Mouse (Mus musculus): ENCODE results near the gene Ptk6. TPM values are rescaled to one million over a fixed set of nuclear protein-coding genes. Genes with fewer than 3 reads are reported as not detected.
A peak's percentile ranks its signal among the peaks of the same experiment; 100 is the strongest.

Ptk6 gene
- polyA plus RNA-seq, 1 experiment: 0.16 TPM

DNA sequence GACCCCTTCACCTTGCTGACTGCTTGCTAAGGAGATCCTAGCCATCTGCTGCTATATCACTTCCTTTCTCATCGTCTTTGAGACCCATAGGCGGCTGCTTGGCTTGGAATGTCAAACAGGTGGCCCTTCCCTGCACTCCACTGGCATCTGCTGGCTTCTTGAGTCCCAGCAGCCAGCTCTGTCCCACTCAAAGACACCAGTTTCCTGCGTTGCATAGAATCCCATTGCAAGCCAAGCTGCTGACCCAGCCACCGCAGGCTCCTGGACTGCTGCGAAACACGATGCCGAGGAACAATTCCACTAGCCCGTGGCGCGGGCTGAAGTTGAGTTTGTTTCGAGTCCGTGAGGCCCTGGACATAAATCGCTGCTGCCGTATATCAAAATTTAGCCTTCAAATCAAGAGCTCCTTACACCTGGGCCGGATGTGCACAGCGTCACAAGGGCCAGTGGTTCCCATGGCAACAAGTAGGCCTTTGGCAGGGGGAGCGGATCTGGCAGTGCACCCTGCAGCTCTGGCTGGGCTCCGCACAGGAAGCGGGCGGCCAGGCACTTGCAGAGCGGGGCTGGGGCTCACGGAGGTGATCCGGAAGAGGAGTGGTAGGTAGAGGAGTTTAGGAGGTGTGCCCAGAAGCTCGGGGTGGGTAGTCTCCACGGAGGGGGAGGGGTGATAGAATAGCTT lies 17.1 kb upstream of the Ptk6 start, which contains the start of gene Fndc11:
Fndc11 (plus strand) TSS at position 476 of the 679 bp plus-strand sequence.
- H3K36me3 ChIP-seq (ENCODE audit: control insufficient read depth, insufficient read depth, low read length): no peaks in the 10 kb centered on the region
- H3K4me3 ChIP-seq (ENCODE audit: insufficient read depth, low read depth, low read length): peak within 1 kb of the TSS; percentile 35
- DNase-seq: peak; percentile 91
- H3K4me1 ChIP-seq (ENCODE audit: control insufficient read depth, insufficient read depth, low read length): peaks cover 4% of the 10 kb centered on the region; the same call in 1 of the 2 replicates
- TF ChIP-seq POLR2A (IDR thresholded peaks at IDR 0.05; ENCODE audit: low read depth, low read length) (no peak), CTCF (conservative IDR thresholded peaks at IDR 0.05; ENCODE audit: insufficient read depth, insufficient read length, low read depth, low read length) (no peak; the same call in 1 of the 2 replicates)
- H3K27ac ChIP-seq (ENCODE audit: insufficient read depth, low read depth, low read length): peak within 1 kb of the TSS; percentile 34
- H3K27me3 ChIP-seq (replicated peaks; ENCODE audit: control insufficient read depth, insufficient read depth, low read length): no peaks in the 10 kb centered on the region
- 3% methylated on average over 25 of the region's 25 CpGs for WGBS

DNA sequence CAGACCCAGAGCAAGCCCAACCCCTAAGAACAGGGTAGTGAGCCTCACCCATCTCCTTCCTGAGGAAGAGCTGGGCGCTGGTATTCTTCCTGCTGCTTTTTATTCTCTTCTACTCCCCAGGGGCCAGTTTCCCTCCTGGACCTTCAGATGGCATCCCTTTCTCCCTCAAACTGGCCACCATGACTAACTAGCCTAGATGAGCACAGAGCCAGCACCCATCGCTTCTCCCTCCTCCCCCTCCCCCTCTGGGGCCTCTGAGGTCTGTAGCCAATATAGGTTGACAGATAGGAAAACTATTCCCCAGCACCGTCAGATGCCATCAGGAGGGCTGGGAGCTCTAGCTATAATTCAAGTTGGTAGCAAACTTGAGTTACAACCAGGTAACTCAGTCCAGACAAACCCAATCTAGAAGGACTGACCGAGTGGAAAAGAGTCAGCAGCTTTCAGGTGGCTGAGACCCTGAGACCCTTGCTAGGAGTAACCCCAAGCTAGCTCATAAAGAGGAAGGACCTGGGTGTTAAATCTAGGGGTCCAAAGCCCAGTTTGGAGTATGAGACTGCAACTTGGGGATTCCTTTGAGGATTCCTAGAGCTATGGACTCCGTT lies 16.4 kb upstream of the Ptk6 start:
- Histone ChIP-seq H3K27ac (ENCODE audit: insufficient read depth, low read depth, low read length) (peak overlapping the region; percentile 34), H3K27me3 (replicated peaks; ENCODE audit: control insufficient read depth, insufficient read depth, low read length) (no peaks in the 10 kb centered on the region), H3K4me3 (ENCODE audit: insufficient read depth, low read depth, low read length) (no peak overlapping the region), H3K4me1 (ENCODE audit: control insufficient read depth, insufficient read depth, low read length) (peaks cover 4% of the 10 kb centered on the region; the same call in 1 of the 2 replicates), H3K36me3 (ENCODE audit: control insufficient read depth, insufficient read depth, low read length) (no peaks in the 10 kb centered on the region)
- TF ChIP-seq POLR2A (IDR thresholded peaks at IDR 0.05; ENCODE audit: low read depth, low read length) (no peak), CTCF (conservative IDR thresholded peaks at IDR 0.05; ENCODE audit: insufficient read depth, insufficient read length, low read depth, low read length) (no peak)
- peak; percentile 44 for DNase-seq
- 57% methylated on average over 5 of the region's 5 CpGs for WGBS

DNA sequence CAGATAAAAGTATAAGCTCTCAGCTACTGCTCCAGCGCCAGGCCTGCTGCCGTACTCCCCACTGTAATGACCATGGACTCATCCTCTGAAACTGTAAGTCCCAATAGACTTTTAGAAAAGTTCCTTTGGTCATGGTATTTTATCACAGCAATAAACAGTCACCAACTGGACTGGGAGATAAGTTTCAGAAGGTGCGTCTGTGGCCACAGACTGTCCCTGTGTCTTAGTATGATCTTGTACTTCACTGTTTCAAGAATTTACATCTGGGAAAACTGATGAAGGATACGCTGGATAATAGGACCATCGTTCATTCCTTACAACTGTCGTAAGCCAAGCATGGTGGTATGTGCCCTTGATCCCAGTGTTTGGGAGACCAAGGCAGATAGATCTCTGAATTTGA lies 13.4 kb upstream of the Ptk6 start:
- no peaks in the 10 kb centered on the region for H3K36me3 ChIP-seq (ENCODE audit: control insufficient read depth, insufficient read depth, low read length)
- DNase-seq: no peak
- TF ChIP-seq CTCF (conservative IDR thresholded peaks at IDR 0.05; ENCODE audit: insufficient read depth, insufficient read length, low read depth, low read length) (no peak), POLR2A (IDR thresholded peaks at IDR 0.05; ENCODE audit: low read depth, low read length) (no peak)
- WGBS: 96% methylated on average over 6 of the region's 6 CpGs
- no peak overlapping the region for H3K4me3 ChIP-seq (ENCODE audit: insufficient read depth, low read depth, low read length)
- H3K4me1 ChIP-seq (ENCODE audit: control insufficient read depth, insufficient read depth, low read length): peaks cover 4% of the 10 kb centered on the region; the same call in 1 of the 2 replicates
- no peaks in the 10 kb centered on the region for H3K27me3 ChIP-seq (replicated peaks; ENCODE audit: control insufficient read depth, insufficient read depth, low read length)
- no peak overlapping the region for H3K27ac ChIP-seq (ENCODE audit: insufficient read depth, low read depth, low read length)

GRCm38 (mm10) chr2:181213021-181213445 lies 10.4 kb upstream of the Ptk6 start, which contains the start of gene Srms:
Gene Srms (minus strand): TSS chr2:181213185.
- DNase-seq: peak; percentile 64
- Histone ChIP-seq H3K36me3 (ENCODE audit: control insufficient read depth, insufficient read depth, low read length) (no peaks in the 10 kb centered on the region), H3K27ac (ENCODE audit: insufficient read depth, low read depth, low read length) (no peak within 1 kb of the TSS), H3K4me1 (ENCODE audit: control insufficient read depth, insufficient read depth, low read length) (no peaks in the 10 kb centered on the region), H3K4me3 (ENCODE audit: insufficient read depth, low read depth, low read length) (peak within 1 kb of the TSS; percentile 47), H3K27me3 (replicated peaks; ENCODE audit: control insufficient read depth, insufficient read depth, low read length) (no peaks in the 10 kb centered on the region)
- TF ChIP-seq CTCF (conservative IDR thresholded peaks at IDR 0.05; ENCODE audit: insufficient read depth, insufficient read length, low read depth, low read length): no peak
- no peak for TF ChIP-seq POLR2A (IDR thresholded peaks at IDR 0.05; ENCODE audit: low read depth, low read length)
- WGBS: 3% methylated on average over 17 of the region's 17 CpGs

DNA sequence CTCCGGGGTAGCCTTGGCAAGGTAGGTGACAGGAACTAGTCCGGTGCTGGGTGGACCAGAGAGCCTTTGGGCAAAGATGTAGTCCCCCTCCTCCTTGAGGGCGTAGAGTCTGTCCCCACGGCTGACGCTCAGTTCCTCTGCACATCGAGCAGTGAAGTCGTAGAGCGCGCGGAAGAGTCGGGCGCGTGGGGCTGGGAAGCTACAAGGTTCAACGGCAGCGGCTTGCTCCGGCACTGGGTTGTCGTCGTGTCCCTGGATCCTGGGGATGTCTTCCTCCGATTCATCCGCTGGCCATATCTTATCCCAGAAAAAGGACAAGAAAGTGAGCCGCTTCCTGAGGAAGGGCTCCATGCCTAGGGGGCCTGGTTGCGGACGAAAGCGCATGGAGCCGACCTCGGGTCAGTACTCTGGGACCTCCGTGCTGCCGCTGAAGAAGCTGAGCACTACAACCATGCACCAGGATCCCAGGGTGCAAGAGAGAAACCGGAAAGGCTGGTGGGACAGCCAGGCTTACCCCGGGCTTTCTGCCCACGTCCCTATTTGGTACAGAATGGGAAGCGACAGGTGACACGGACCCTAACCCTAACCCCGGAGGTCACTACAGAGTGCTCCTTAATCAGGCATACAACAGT lies 9.9 kb upstream of the Ptk6 start:
- no peaks in the 10 kb centered on the region for H3K27me3 ChIP-seq (replicated peaks; ENCODE audit: control insufficient read depth, insufficient read depth, low read length)
- H3K27ac ChIP-seq (ENCODE audit: insufficient read depth, low read depth, low read length): no peak overlapping the region
- WGBS: 3% methylated on average over 34 of the region's 34 CpGs
- no peaks in the 10 kb centered on the region for H3K4me1 ChIP-seq (ENCODE audit: control insufficient read depth, insufficient read depth, low read length)
- TF ChIP-seq POLR2A (IDR thresholded peaks at IDR 0.05; ENCODE audit: low read depth, low read length): no peak
- no peak for TF ChIP-seq CTCF (conservative IDR thresholded peaks at IDR 0.05; ENCODE audit: insufficient read depth, insufficient read length, low read depth, low read length)
- no peaks in the 10 kb centered on the region for H3K36me3 ChIP-seq (ENCODE audit: control insufficient read depth, insufficient read depth, low read length)
- peak overlapping the region; percentile 47 for H3K4me3 ChIP-seq (ENCODE audit: insufficient read depth, low read depth, low read length)
- no peak for DNase-seq

DNA sequence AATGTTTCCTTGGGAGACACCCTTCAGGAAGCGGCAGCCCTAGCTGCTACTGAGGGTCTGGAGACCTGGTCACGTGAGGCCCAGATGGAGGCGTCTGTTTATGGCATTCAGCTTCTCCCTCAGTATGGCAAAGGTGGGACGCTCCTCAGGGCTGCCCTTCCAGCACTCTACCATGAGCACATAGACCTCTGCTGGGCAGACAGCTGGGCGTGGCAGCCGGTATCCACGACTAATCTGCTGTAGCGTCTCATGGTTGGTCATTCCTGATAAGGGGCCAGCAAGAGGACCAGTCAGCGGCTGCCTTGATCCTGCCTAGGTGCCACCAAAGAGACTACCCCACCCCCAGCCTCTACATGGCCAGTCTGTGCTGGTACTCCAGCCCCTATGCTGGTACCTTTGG lies 3.5 kb upstream of the Ptk6 start:
- H3K4me1 ChIP-seq (ENCODE audit: control insufficient read depth, insufficient read depth, low read length): no peaks in the 10 kb centered on the region
- H3K36me3 ChIP-seq (ENCODE audit: control insufficient read depth, insufficient read depth, low read length): no peaks in the 10 kb centered on the region
- no peak for DNase-seq
- 78% methylated on average over 9 of the region's 9 CpGs for WGBS
- no peak overlapping the region for H3K27ac ChIP-seq (ENCODE audit: insufficient read depth, low read depth, low read length)
- no peaks in the 10 kb centered on the region for H3K27me3 ChIP-seq (replicated peaks; ENCODE audit: control insufficient read depth, insufficient read depth, low read length)
- no peak for TF ChIP-seq CTCF (conservative IDR thresholded peaks at IDR 0.05; ENCODE audit: insufficient read depth, insufficient read length, low read depth, low read length)
- no peak for TF ChIP-seq POLR2A (IDR thresholded peaks at IDR 0.05; ENCODE audit: low read depth, low read length)
- no peak overlapping the region for H3K4me3 ChIP-seq (ENCODE audit: insufficient read depth, low read depth, low read length)

DNA sequence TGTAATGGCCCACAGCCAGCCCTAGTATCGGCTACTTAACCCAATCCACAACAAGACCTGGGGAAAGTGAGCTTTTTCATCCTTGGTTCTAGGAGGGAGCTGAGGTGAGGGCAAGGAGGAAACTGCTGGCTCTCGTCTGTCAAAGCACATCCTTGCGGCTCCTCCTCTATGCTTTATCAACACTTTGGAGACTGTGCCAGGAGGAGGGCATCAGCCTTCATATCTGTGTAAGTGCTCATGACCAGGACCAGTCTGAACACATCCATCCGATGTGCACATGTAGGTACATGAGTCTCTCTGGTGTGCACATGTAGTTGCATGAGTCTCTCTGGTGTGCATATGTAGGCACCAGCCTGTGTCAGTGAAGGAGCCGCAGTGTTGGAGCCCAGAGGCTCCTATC lies 3.1 kb upstream of the Ptk6 start:
- no peak for DNase-seq
- Histone ChIP-seq H3K27ac (ENCODE audit: insufficient read depth, low read depth, low read length) (no peak overlapping the region), H3K36me3 (ENCODE audit: control insufficient read depth, insufficient read depth, low read length) (no peaks in the 10 kb centered on the region), H3K4me3 (ENCODE audit: insufficient read depth, low read depth, low read length) (no peak overlapping the region), H3K4me1 (ENCODE audit: control insufficient read depth, insufficient read depth, low read length) (no peaks in the 10 kb centered on the region), H3K27me3 (replicated peaks; ENCODE audit: control insufficient read depth, insufficient read depth, low read length) (no peaks in the 10 kb centered on the region)
- WGBS: 80% methylated on average over 5 of the region's 5 CpGs
- TF ChIP-seq POLR2A (IDR thresholded peaks at IDR 0.05; ENCODE audit: low read depth, low read length) (no peak), CTCF (conservative IDR thresholded peaks at IDR 0.05; ENCODE audit: insufficient read depth, insufficient read length, low read depth, low read length) (no peak)
